Mouse (Mus musculus) right cerebral cortex, postnatal 36 days (tissue): ENCODE measurements around the gene Fbn1.

Experiments
- DNase-seq, 2 experiments: peaks; one replicate each; pipeline ENCODE4 v3.0.0; 2022; ENCODE audit warnings: low spot score in 2 of 2, mixed read lengths in 1 of 2

Gene Fbn1

GRCm38 (mm10) chr2:125389796-125390195, 118.0 kb downstream of the Fbn1 start:
- DNase-seq = no peak

DNA sequence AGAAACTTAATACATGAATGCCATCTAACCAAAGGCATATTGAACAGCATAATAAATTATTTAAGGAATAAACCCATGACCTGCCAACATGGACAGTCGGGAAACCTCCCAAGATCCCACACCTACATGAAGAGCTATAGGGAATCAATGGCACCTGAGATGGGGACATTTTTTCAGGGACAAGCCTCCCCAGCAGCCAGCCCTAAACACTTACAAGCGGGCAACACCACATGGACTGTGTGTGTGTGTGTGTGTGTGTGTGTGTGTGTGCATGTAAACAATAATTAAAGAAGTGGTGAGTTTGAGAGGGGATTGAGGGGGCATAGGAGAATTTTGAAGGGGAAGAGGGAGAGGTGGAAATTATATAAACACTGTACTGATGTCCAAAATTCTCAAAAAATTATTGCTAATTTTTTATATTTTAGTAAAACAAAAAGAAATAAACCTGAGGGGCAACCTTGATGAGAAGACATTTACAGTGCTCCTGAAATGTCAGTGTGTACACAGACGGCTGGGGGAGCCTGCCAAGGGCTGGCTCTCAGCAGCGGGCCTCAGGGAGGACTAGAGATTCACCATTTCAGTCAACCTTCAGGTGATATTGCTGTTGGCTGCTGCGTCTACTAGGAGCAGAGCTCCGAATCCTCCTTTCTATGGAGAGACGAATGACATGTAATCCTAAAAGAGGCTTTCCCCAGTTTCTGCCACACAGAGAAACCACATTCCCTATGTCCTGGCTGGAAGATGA, 121.4 kb downstream of the Fbn1 start:
- no peak for DNase-seq

- no peak for DNase-seq
Observed at GRCm38 (mm10) chr2:125384941-125385340, 122.9 kb downstream of the Fbn1 start.

DNA sequence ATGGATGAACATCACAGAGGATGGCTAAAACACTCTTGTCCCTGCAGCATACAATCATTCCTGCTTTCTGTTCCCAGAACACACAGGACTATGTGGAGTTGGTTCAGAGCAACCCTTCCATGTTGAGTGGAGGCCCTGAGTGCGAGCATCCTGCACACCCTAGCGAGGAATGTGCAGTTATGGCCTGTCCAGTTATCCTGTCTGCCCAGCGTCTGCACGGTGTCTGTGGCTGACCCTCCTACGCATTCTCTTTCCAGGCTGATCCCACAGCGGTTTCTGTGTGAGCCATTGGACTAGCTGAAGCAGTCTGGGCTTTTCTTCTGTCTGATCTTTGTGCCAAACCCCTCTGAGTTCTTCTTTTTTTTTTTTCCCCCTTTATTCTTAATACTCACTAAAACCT, 123.4 kb downstream of the Fbn1 start:
- DNase-seq = no peak

- no peak for DNase-seq
Observed at GRCm38 (mm10) chr2:125383273-125383641, 124.5 kb downstream of the Fbn1 start.

GRCm38 (mm10) chr2:125382613-125383272, 125.0 kb downstream of the Fbn1 start:
- DNase-seq = no peak

GRCm38 (mm10) chr2:125380086-125380485, 127.7 kb downstream of the Fbn1 start:
- no peak for DNase-seq

- DNase-seq = no peak
Observed at GRCm38 (mm10) chr2:125379206-125379605, 128.6 kb downstream of the Fbn1 start.

DNA sequence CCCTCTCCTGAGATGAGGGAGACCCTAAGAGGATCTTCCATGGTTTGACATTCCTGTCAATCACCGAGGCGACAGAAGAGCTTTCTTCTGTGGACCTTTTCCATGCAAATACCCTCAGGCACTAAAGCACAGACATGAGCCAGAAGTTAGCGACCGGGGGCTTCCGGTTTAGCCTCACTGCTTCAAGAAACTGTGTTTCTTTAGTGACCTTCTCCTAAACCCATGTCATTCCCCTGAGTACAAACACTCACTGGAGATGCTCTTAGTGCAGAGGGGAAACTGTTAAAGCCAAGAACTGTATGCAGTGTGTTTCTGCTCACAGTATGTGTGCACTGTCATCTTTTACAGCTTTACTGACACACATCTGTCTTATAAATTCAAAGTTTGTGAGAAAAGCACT, 131.9 kb downstream of the Fbn1 start:
- no peak for DNase-seq

DNA sequence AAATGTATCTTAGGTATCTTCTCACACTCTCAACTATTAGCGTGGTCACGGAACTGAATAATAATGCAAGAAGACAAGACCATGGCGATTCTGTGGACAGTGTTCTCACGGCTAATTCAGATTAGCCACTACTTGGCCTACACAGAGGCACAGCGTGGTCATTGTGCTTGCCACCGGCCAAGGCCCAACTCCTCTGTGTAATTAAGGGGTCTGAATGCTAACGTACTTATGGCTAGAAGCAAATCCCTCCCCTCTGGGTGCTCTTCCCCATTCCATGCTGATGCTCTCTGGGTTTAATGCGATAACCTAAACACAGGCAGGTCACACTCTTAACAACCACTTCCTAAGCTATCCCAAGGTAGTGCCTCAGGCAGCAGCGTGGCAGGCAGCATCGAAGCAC, 132.5 kb downstream of the Fbn1 start:
- DNase-seq = no peak

DNA sequence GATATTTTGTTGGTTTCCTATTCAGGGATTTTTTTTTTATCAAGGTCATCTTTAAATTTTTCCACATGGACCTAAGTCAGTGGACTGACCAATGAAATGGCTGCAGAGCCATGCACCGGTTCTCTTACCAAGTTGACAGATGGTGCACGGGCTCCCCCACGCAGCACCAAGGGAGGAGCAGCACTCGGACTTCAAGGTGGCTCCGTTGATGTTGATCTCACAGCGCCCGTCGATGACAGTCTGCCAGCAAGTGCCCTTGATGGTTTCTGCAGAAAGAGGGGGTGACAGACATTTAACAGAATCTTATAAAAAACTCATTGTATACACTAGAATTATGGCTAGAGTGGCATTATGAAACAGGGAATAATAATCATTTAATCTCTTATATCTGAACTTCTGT, 138.1 kb downstream of the Fbn1 start:
- DNase-seq = no peak

GRCm38 (mm10) chr2:125368616-125369015, 139.2 kb downstream of the Fbn1 start:
- no peak for DNase-seq

GRCm38 (mm10) chr2:125361661-125362060, 146.1 kb downstream of the Fbn1 start:
- DNase-seq = no peak

- no peak for DNase-seq
Observed at GRCm38 (mm10) chr2:125356486-125356885, 151.3 kb downstream of the Fbn1 start.

DNA sequence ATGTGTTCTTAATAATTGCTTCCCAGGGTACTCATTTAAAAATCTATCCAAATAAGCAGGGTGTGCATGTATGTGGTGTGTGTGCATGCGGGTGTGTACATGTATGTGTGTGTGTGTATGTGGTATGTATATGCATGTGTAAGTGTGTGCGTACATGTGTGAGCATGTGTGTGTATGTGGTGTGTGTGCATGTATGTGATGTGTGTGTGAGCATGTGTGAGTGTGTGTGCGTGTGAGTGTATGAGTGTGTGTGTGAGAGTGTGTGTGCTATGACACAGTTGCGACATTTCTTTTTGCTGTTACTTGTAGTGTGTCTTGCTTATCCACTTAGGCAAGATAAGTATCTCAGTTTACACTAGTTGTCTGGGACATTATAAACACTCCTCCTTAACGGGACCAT, 151.7 kb downstream of the Fbn1 start:
- DNase-seq = no peak

DNA sequence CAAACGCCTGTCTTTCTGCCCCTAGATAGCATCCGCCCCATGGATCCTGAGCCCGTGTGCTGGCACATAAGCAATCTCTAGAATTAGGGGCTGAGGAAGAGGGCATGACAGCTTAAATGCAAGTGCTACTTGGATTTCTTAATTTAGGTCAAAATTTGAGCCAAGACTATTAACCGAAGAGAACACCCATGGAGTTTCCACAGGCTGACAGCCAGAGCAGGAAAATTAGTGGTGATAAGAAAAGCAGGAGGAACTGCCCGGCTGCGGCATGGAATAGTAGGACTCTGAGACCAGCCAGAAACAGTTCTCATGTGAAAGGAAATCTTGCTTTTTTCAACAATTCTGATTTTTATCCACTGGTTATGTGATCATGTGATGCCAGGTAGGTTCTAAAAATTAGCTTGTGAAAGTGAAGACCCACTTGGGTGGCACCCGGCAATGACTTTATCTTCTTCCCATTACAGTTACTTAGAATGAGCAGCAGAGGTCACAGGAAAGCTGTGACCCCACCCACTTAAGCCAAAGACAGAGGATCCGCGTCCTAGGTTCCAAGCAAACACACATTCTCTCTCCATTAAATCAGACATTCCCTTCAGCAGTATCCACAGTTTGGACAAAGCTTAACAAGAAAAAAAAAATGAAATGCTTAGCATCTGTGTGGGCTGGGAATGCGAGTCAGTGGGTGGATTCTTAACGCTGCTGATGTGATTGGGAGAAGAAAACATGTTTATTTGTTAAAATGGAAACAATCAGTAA, 152.4 kb downstream of the Fbn1 start:
- DNase-seq = no peak

GRCm38 (mm10) chr2:125354587-125354986, 153.2 kb downstream of the Fbn1 start:
- DNase-seq = no peak

- no peak for DNase-seq
Observed at GRCm38 (mm10) chr2:125349144-125349543, 158.6 kb downstream of the Fbn1 start.

DNA sequence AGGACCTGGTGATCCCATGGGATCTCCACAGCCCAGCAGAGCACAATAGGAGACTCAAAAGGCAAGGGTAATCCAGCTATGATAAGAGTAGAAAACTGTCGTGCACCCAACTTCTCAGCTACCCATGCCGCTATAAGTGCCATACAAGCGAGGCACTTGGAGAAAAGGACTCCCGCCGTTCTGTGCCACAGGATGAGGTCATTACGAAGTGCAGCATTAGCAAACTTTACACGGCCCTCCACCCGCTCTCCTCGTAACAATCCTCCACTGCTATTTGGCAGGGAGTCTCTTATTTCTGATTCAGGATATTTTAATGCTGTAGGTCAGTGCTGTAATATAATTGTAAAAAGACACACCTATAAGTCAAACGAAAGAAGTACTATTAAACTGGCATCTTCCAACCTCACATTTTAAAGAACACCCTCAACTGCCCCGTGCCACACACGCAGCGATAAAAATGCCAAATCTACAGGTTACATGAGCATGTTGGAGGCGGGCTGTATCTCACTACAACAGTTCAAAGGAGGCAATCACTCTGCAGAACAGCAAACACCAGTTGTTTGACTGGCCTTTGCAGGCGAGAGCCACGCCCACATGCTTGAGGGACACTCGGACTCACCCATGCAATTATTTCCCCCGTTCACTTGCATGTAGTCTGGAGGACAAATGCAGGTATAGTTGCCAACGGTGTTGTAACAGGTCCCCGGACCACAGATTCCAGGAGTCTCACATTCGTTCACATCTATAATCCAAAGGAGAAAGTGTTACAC, 165.4 kb downstream of the Fbn1 start:
- no peak for DNase-seq

- no peak for DNase-seq
Observed at GRCm38 (mm10) chr2:125340381-125340780, 167.4 kb downstream of the Fbn1 start.

DNA sequence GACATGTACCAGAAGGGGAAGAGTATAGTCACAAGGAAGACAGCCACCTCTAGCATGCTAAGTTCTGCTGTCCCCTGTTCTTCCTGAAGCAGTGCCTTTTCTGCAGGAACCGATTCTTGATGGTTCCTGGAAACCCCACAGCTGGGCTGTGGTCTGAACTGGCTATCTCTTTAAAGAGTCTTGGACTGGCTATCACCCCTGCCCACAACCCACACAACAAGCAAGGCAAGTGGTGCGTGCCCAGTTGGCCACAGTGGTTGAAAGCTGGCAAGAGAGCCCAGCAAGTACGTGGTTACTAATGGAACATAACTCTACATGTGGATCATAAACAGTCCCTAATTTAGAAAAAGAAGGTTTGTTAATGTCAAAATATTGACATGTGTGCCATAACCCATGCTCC, 170.6 kb downstream of the Fbn1 start:
- DNase-seq = no peak

GRCm38 (mm10) chr2:125335206-125335605, 172.6 kb downstream of the Fbn1 start:
- DNase-seq = no peak
